Mouse (Mus musculus): ENCODE data around the gene Th. TPM values are rescaled to one million over a fixed set of nuclear protein-coding genes. Genes with fewer than 3 reads are reported as not detected.

Th gene
- polyA plus RNA-seq, 1 experiment from 2014 or later: 3.2 TPM

DNA sequence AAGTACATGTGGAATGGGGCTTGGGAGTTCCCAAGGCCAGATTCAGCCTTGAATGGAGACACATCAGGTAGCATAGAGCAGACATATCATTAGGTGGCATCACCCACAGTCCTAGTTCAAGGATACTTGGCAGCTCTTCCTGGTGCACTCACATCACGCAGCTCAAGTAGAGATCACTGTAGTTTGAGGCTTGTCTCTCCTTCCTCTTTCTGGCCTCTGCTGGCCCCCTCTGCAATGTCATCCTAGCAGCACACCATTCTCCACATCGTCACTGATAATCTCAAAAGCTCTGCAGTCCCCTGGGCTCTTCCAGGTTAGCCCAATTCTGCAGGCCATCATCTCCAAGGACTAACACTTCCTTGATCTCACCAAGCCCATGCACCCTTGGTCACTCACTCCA lies 19.2 kb downstream of the Th start:
- ATAC-seq (ENCODE audit: insufficient number of reproducible peaks, insufficient read depth, low FRiP score, low read depth): no peak
- H3K36me3 ChIP-seq (ENCODE audit: control insufficient read depth, insufficient read depth, low read length): no peaks in the 10 kb centered on the region
- 84% methylated on average over 2 of the region's 2 CpGs for WGBS
- H3K27ac ChIP-seq (ENCODE audit: low read length): no peak overlapping the region
- no peaks in the 10 kb centered on the region for H3K4me1 ChIP-seq (ENCODE audit: control insufficient read depth, insufficient read depth, low read length)
- H3K4me2 ChIP-seq (replicated peaks; ENCODE audit: low read depth, low read length): no peak overlapping the region
- H3K4me3 ChIP-seq (ENCODE audit: low read depth, low read length): no peak overlapping the region
- H3K9ac ChIP-seq (replicated peaks; ENCODE audit: low read depth, low read length): no peak overlapping the region
- H3K27me3 ChIP-seq (ENCODE audit: control insufficient read depth, insufficient read depth, low read length): no peaks in the 10 kb centered on the region
- H3K9me3 ChIP-seq (ENCODE audit: control insufficient read depth, low read depth, low read length): no peaks in the 10 kb centered on the region

DNA sequence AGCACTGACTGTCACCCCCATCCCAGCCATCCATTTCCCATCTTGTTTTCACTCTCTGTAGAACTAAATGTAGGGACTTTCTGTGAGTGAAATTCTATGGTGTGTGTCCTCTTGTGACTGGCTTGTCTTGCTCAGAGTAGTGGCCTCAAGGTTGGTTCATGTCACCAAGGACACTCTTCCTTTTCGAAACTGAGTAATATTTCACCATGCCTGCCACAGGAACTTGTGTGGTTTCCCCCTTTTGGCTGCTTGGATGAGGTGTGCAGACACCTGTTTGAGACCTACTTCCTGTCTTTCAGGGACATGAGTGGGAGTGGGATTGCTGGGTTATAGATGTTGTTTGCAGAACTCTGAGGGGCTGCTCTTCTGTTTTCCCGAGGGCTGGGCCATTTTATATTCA lies 20.8 kb downstream of the Th start:
- ATAC-seq (ENCODE audit: insufficient number of reproducible peaks, insufficient read depth, low FRiP score, low read depth): no peak
- H3K9ac ChIP-seq (replicated peaks; ENCODE audit: low read depth, low read length): no peak overlapping the region
- H3K4me2 ChIP-seq (replicated peaks; ENCODE audit: low read depth, low read length): no peak overlapping the region
- no peak overlapping the region for H3K4me3 ChIP-seq (ENCODE audit: low read depth, low read length)
- H3K9me3 ChIP-seq (ENCODE audit: control insufficient read depth, low read depth, low read length): no peaks in the 10 kb centered on the region
- H3K27me3 ChIP-seq (ENCODE audit: control insufficient read depth, insufficient read depth, low read length): no peaks in the 10 kb centered on the region
- 85% methylated on average over 2 of the region's 2 CpGs for WGBS
- no peaks in the 10 kb centered on the region for H3K36me3 ChIP-seq (ENCODE audit: control insufficient read depth, insufficient read depth, low read length)
- H3K4me1 ChIP-seq (ENCODE audit: control insufficient read depth, insufficient read depth, low read length): no peaks in the 10 kb centered on the region
- H3K27ac ChIP-seq (ENCODE audit: low read length): no peak overlapping the region

DNA sequence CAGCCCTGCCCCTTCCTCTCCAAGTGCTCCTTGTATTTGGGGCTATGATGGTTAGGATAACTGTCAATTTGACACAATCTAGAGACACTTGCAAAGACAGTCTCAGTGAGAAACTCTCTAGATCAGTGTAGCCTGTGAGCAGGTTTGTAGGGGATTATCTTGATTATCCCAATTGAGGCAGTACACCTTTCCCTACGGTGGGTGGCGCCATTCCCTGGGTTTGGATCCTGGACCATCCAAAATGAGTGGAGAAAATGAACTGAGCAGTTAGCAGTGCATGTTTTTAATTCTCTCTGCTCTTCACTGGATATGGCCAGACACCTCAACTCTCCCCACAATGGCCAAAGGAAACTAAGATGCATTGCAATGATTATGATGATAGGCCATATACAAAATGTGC lies 21.3 kb downstream of the Th start:
- Histone ChIP-seq H3K36me3 (ENCODE audit: control insufficient read depth, insufficient read depth, low read length) (no peaks in the 10 kb centered on the region), H3K27me3 (ENCODE audit: control insufficient read depth, insufficient read depth, low read length) (no peaks in the 10 kb centered on the region), H3K4me1 (ENCODE audit: control insufficient read depth, insufficient read depth, low read length) (no peaks in the 10 kb centered on the region), H3K4me3 (ENCODE audit: low read depth, low read length) (no peak overlapping the region), H3K9ac (replicated peaks; ENCODE audit: low read depth, low read length) (no peak overlapping the region), H3K27ac (ENCODE audit: low read length) (no peak overlapping the region), H3K4me2 (replicated peaks; ENCODE audit: low read depth, low read length) (no peak overlapping the region), H3K9me3 (ENCODE audit: control insufficient read depth, low read depth, low read length) (no peaks in the 10 kb centered on the region)
- no peak for ATAC-seq (ENCODE audit: insufficient number of reproducible peaks, insufficient read depth, low FRiP score, low read depth)
- WGBS: 35% methylated on average over 2 of the region's 2 CpGs

DNA sequence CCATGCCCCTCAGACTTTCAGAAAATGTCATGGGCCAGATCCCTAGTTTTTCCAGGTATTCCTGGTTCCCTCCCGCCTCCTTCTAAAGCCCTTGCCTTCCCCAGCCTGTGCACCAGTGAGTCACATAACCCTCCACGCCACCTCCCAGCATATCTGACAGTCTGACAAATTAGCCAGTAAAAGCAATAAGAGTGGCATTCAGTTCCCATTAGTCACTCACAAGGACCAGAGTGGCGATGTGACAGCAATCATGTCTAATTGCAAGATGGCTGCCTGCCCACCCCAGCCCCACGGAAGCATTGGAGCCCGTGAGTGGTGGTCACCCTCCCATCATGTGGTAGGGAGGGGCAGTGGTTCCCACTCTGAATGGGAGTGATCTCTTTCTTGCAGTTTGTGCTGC lies 25.3 kb downstream of the Th start:
- Histone ChIP-seq H3K4me3 (ENCODE audit: low read depth, low read length) (no peak overlapping the region), H3K4me1 (ENCODE audit: control insufficient read depth, insufficient read depth, low read length) (peaks cover 4% of the 10 kb centered on the region; the same call in 1 of the 2 replicates), H3K9me3 (ENCODE audit: control insufficient read depth, low read depth, low read length) (no peaks in the 10 kb centered on the region), H3K27ac (ENCODE audit: low read length) (no peak overlapping the region), H3K27me3 (ENCODE audit: control insufficient read depth, insufficient read depth, low read length) (no peaks in the 10 kb centered on the region), H3K36me3 (ENCODE audit: control insufficient read depth, insufficient read depth, low read length) (no peaks in the 10 kb centered on the region), H3K4me2 (replicated peaks; ENCODE audit: low read depth, low read length) (no peak overlapping the region), H3K9ac (replicated peaks; ENCODE audit: low read depth, low read length) (no peak overlapping the region)
- WGBS: 45% methylated on average over 5 of the region's 5 CpGs
- ATAC-seq (ENCODE audit: insufficient number of reproducible peaks, insufficient read depth, low FRiP score, low read depth): no peak

DNA sequence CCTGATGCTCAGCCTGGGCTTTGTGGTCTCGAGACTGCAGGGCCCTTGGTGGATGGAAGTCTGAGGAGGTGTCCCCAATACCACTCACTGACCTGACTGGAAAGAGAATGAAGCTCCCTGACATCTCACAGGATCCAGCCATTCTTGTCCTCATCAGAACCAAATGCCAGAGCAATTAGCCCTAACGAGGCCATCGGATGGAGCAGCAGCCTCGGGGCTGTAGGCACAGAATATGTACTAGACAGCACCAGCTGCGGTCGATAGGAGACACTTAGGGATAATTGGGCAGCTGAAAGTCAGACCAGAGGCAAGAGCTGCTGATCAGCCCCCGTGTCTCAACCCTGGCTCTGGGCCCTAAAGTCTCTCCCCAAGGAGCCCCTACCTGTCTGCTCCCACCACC lies 26.6 kb downstream of the Th start:
- Histone ChIP-seq H3K4me1 (ENCODE audit: control insufficient read depth, insufficient read depth, low read length) (peaks cover 4% of the 10 kb centered on the region; the same call in 1 of the 2 replicates), H3K36me3 (ENCODE audit: control insufficient read depth, insufficient read depth, low read length) (no peaks in the 10 kb centered on the region), H3K4me2 (replicated peaks; ENCODE audit: low read depth, low read length) (no peak overlapping the region), H3K4me3 (ENCODE audit: low read depth, low read length) (no peak overlapping the region), H3K27me3 (ENCODE audit: control insufficient read depth, insufficient read depth, low read length) (no peaks in the 10 kb centered on the region), H3K9ac (replicated peaks; ENCODE audit: low read depth, low read length) (no peak overlapping the region), H3K9me3 (ENCODE audit: control insufficient read depth, low read depth, low read length) (no peaks in the 10 kb centered on the region), H3K27ac (ENCODE audit: low read length) (no peak overlapping the region)
- WGBS: 69% methylated on average over 7 of the region's 7 CpGs
- ATAC-seq (ENCODE audit: insufficient number of reproducible peaks, insufficient read depth, low FRiP score, low read depth): no peak

DNA sequence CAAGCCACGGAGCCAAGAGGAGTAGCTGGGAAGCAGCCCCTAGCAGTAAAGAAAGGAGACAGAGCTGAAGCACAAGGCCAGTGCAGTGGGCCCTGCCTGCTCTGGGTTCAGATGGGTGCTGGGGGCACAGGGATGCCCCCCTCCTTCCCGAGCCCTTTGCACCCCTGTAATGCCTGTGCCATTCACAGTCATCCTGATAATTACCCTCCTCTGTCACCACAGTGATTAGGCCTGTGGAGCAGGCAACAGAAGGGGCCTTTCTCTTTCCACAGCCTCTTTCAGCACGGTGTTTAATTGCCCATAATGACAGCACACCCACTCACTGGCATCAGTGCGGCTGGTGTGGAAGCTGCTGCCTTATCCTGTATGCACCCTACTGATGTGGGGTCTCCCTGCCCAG lies 28.0 kb downstream of the Th start:
- Histone ChIP-seq H3K9me3 (ENCODE audit: control insufficient read depth, low read depth, low read length) (no peaks in the 10 kb centered on the region), H3K4me3 (ENCODE audit: low read depth, low read length) (no peak overlapping the region), H3K9ac (replicated peaks; ENCODE audit: low read depth, low read length) (no peak overlapping the region), H3K4me1 (ENCODE audit: control insufficient read depth, insufficient read depth, low read length) (peaks cover 4% of the 10 kb centered on the region; the same call in 1 of the 2 replicates), H3K27ac (ENCODE audit: low read length) (no peak overlapping the region), H3K27me3 (ENCODE audit: control insufficient read depth, insufficient read depth, low read length) (no peaks in the 10 kb centered on the region), H3K4me2 (replicated peaks; ENCODE audit: low read depth, low read length) (no peak overlapping the region), H3K36me3 (ENCODE audit: control insufficient read depth, insufficient read depth, low read length) (no peaks in the 10 kb centered on the region)
- WGBS: 34% methylated on average over 4 of the region's 4 CpGs
- ATAC-seq (ENCODE audit: insufficient number of reproducible peaks, insufficient read depth, low FRiP score, low read depth): no peak

DNA sequence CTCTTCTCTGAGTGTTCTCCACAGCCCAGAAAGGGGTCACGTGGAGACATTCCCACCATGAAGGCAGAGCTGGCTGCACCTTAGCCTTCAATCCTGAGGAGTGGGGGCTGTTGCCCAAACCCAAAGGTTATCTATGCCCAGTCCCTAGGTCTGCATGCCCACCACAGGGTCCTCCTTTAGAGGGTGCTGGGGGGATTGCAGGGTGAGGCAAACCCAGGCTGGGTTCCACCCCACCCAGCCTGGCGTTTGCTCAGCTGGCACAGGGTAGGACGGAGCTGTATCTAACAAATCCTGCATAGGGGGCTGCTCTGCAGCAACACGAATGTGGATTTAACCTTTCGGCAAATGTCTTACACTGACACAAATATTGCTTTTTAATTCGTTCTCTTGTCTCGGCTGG lies 29.2 kb downstream of the Th start:
- ATAC-seq (ENCODE audit: insufficient number of reproducible peaks, insufficient read depth, low FRiP score, low read depth): no peak
- no peaks in the 10 kb centered on the region for H3K27me3 ChIP-seq (ENCODE audit: control insufficient read depth, insufficient read depth, low read length)
- peaks cover 4% of the 10 kb centered on the region; the same call in 1 of the 2 replicates for H3K4me1 ChIP-seq (ENCODE audit: control insufficient read depth, insufficient read depth, low read length)
- no peak overlapping the region for H3K4me2 ChIP-seq (replicated peaks; ENCODE audit: low read depth, low read length)
- H3K27ac ChIP-seq (ENCODE audit: low read length): no peak overlapping the region
- no peaks in the 10 kb centered on the region for H3K9me3 ChIP-seq (ENCODE audit: control insufficient read depth, low read depth, low read length)
- no peaks in the 10 kb centered on the region for H3K36me3 ChIP-seq (ENCODE audit: control insufficient read depth, insufficient read depth, low read length)
- no peak overlapping the region for H3K4me3 ChIP-seq (ENCODE audit: low read depth, low read length)
- H3K9ac ChIP-seq (replicated peaks; ENCODE audit: low read depth, low read length): no peak overlapping the region
- 45% methylated on average over 7 of the region's 7 CpGs for WGBS

DNA sequence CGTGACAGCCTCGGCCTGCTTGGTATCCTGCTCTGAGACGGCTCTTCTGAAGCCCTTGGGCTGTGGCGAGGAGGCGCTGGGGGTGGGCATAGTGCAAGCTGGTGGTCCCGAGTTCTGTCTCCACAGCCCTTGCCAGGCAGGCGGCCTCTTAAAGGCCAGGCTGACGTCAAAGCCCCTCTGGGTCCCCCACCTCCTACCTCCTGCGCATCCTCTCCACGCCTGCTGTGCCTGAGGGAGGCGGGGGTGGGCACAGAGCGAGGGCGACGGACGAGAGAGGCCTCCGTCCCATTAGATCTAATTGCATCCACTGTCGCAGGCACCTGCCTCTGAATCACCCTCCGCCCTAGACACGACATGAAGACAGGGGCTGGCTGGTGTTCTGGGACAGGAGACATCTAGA lies 31.1 kb downstream of the Th start:
- H3K9ac ChIP-seq (replicated peaks; ENCODE audit: low read depth, low read length): no peak overlapping the region
- no peaks in the 10 kb centered on the region for H3K9me3 ChIP-seq (ENCODE audit: control insufficient read depth, low read depth, low read length)
- peaks cover 4% of the 10 kb centered on the region; the same call in 1 of the 2 replicates for H3K4me1 ChIP-seq (ENCODE audit: control insufficient read depth, insufficient read depth, low read length)
- no peak for ATAC-seq (ENCODE audit: insufficient number of reproducible peaks, insufficient read depth, low FRiP score, low read depth)
- H3K4me2 ChIP-seq (replicated peaks; ENCODE audit: low read depth, low read length): no peak overlapping the region
- H3K27ac ChIP-seq (ENCODE audit: low read length): no peak overlapping the region
- H3K36me3 ChIP-seq (ENCODE audit: control insufficient read depth, insufficient read depth, low read length): no peaks in the 10 kb centered on the region
- H3K4me3 ChIP-seq (ENCODE audit: low read depth, low read length): no peak overlapping the region
- H3K27me3 ChIP-seq (ENCODE audit: control insufficient read depth, insufficient read depth, low read length): no peaks in the 10 kb centered on the region
- WGBS: 68% methylated on average over 19 of the region's 19 CpGs

- 40% methylated on average over 1 of the region's 1 CpGs for WGBS
- no peak for ATAC-seq (ENCODE audit: insufficient number of reproducible peaks, insufficient read depth, low FRiP score, low read depth)
Observed at GRCm38 (mm10) chr7:142897471-142897870, 33.5 kb downstream of the Th start.

More at GRCm38 (mm10) chr7:142897471-142897870, 33.5 kb downstream of the Th start:
- Histone ChIP-seq H3K27ac (ENCODE audit: low read length) (no peak overlapping the region), H3K9ac (replicated peaks; ENCODE audit: low read depth, low read length) (no peak overlapping the region), H3K36me3 (ENCODE audit: control insufficient read depth, insufficient read depth, low read length) (no peaks in the 10 kb centered on the region), H3K9me3 (ENCODE audit: control insufficient read depth, low read depth, low read length) (no peaks in the 10 kb centered on the region), H3K4me2 (replicated peaks; ENCODE audit: low read depth, low read length) (no peak overlapping the region), H3K4me1 (ENCODE audit: control insufficient read depth, insufficient read depth, low read length) (peaks cover 3% of the 10 kb centered on the region; the same call in 1 of the 2 replicates), H3K4me3 (ENCODE audit: low read depth, low read length) (no peak overlapping the region), H3K27me3 (ENCODE audit: control insufficient read depth, insufficient read depth, low read length) (no peaks in the 10 kb centered on the region)
